Mouse (Mus musculus) heart, postnatal 0 days (tissue): Measurements from ENCODE around the gene Lrp2.

Source experiments
- CTCF ChIP-seq: IDR thresholded peaks from 2 replicates; pipeline ENCODE4 v1.5.1; 2016; ENCODE audit warnings: antibody characterized with exemption, control low read depth, low read depth
- EP300 ChIP-seq: IDR thresholded peaks from 2 replicates; pipeline ENCODE4 v1.6.1; 2016; ENCODE audit warnings: antibody characterized with exemption, low read depth

GRCm38 (mm10) chr2:69427141-69427540, 158.7 kb downstream of the Lrp2 start:
- no peak for TF ChIP-seq CTCF
- TF ChIP-seq EP300 = no peak
